Mouse (Mus musculus) granulocyte monocyte progenitor cell, adult 5-6 weeks (primary cell): ENCODE measurements around the gene Padi1. TPM values are rescaled to one million over a fixed set of nuclear protein-coding genes. Genes with fewer than 3 reads are reported as not detected.
A peak's percentile ranks its signal among the peaks of the same experiment; 100 is the strongest.

Experiments used
- ATAC-seq: replicated peaks from 2 replicates; pipeline ENCODE4 v1.8.0; 2016; ENCODE audit warnings: mild to moderate bottlenecking, moderate TSS enrichment, inconsistent platforms; ENCODE audit not compliant: poor library complexity, severe bottlenecking
- total RNA-seq, 2 experiments: library from RNA; stranded (forward) in 1 of 2; stranded (reverse) in 1 of 2; fragments of 200-712, 200-1000 nt in 1 of 2; fragments of >200 nt in 1 of 2; fragmentation: Nextera tagmentation in 1 of 2; gene quantifications; 2 replicates each; pipeline ENCODE4 v1.2.3; 2014 to 2017

Gene Padi1
- total RNA-seq, 2 experiments from 2014 or later = not detected

DNA sequence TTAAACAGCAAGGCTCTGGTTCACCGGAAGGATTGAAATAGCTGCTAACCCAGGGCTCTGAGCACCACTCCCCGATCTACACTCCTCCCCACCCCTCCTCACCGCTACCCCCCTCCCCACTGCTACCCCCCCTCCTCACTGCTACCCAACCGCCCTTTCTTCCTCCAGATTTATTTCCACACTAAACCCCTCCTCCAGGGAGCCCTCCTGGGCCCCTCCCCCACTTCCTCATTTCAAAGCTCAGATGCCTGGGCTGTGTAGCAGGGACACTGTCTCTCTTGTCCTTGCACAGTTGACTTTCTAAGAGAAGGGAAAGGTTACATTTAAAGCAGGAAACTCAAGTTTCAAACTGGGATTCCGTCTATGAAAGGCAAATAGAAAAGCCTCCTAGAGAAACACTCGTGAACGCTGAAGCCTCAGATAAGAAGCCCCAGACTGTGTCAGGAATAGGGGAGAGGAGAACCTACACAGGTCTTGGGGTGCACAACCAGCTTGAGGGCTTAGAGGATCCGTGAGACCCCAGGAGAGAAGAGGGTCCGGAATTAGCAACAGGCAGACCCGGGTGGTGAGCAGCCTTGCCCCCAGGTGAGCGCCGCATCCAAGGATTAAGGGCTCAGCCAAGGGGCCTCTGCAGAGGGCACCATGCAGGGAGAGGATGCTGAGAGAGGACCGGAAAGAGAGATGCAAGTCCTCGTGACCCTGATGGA is 23.1 kb upstream of the Padi1 start:
- ATAC-seq = peak; percentile 57

DNA sequence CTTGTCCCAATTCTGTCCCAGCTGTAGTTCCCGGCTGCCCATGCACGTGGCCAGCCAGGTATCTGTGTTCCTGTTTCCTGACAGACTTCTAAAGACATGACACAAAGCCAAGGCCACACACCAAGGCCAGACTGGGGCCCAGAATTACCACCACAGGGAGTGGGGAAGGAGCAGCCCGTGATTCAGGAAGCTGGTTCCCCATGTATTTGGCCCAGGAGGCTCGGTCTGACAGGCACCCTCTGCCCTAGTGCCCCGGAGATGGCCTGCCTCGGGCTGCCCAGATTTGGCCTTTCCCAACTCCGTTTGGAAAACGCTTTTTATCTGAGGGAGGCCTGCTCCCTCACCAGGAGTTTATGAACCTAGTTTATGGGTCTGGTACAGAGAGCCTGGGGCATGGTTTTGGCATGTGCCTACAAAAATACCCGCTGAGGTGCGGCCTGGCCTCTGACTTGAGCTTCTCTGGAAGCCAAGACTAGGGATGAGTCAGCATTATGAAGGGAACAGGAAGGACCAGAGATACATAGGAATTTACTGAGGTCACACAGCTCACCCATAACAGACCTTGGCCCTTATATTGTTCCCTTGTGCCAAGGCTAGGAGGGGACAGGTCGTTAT is 16.6 kb upstream of the Padi1 start:
- no peak for ATAC-seq

DNA sequence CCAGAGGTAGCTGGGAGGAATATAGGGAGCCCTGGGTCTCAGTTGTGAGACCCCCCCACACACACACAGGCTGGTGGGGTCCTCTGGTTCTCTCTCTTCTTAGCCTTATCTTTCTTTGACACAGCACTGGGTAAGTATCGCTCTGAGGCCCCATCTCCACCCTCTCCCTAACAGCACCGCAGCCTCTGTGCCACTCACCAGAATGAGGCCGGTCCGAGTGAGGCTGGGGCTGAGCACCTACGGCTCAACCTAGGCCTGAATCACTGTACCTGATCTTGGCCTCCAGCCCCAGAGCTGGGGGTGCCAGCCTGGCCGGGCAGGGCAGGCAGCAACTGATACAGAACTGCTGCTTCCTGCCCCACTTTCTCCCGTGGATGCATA is 15.2 kb upstream of the Padi1 start:
- no peak for ATAC-seq

DNA sequence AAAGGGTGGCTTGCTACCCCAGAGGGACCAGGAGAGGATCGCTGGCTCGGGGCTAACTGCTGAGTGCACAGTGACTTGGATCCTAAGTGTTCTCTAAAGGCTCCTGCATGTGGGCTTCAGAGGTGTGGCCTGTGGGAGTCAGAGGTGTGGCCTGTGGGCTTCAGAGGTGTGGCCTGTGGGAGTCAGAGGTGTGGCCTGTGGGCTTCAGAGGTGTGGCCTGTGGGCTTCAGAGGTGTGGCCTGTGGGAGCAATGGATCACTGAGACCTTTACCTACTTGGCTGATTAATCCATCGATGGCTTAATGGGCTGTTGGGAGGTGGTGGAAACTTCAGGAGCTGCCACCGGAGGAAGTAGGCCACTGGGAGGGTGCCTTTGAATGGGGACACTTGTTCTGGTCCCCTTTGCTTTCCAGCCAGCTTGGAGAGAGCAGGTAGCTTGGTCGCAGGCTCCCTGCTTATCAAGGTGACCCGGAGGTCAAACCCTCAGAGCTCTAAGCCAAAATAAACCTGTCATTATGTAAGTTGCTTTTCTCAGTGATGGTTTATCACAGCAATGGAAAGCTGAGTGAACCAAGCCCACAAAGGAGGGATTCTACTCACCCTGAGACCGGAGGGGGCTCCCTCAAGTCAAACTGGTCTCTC is 14.7 kb upstream of the Padi1 start:
- peak; percentile 91 for ATAC-seq

DNA sequence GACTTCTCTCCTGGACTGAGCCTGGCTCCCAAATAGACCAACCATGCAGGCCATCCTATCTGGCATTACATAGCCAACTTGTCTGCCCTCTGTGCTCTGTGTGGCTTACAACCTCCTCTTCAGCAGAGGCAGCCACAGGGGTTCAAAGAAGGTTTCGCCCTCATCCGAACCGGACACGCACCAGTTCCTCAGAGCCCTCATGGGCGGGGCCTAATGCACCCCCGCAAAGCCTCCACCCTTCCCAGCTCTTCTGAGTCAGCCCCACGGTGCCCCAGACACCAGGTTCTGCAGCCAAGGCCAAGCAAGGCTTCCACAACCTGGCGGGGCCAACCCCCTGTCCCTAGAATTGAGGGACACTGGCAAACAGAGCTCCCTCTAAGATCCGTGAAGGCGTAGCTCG is 13.7 kb upstream of the Padi1 start:
- ATAC-seq = peak; percentile 52

DNA sequence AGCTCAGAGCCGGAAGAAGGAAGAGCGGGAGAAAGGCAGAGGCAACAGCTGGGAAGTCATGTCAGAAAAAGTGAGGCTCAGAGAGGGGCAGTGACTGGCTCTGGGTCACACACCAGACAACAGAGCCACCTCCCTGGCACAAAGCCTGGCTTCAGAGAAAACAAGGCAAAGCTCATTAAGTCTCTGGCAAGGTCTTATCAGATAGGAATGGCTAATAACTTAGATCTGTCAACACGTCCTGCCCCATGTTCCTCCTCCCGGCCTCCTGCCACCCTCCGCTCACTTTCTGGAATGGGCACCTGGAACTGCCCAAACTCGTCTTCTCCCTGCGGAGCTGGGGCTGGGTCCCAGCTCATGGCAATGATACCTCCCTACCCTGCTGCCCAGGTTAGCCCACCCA is 12.2 kb upstream of the Padi1 start:
- no peak for ATAC-seq

DNA sequence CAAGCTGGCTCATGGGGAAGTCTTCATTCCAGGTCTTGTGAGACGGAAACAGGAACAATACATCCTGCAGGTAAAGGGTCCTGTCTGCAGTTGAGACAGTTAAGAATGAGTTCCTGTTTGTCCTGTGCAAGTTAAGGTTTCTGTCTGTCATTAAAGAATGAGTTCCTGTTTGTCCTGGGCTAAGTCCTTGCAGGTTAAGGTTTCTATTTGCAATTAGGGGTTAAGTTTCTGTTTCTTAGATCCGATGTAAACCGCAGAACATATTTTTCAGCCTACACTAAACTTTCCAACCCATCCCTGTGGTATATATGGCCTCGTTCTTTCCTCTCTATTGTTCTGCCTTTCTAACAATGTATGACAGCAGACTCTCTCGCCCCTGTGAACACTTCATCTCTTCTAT is 11.5 kb upstream of the Padi1 start:
- ATAC-seq = peak; percentile 39

DNA sequence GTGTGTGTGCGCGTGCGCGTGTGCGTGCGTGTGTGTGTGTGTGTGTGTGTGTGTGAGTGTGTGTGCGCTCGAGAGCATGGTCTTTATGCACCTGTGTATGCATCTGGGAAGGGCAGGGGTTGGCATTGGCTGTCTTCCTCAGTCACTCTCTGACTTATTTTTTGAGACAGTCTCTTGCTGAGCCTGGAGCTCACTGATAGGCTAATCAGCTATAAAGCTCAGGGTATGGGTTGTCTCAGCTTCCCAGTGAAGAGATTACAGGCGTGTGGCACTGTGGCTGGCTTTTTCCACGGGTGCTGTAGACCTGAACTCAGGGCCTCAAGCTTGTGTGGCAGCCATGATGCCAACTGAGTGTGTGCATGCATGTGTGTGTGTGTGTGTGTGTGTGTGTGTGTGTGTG is 9.6 kb upstream of the Padi1 start:
- ATAC-seq = no peak

DNA sequence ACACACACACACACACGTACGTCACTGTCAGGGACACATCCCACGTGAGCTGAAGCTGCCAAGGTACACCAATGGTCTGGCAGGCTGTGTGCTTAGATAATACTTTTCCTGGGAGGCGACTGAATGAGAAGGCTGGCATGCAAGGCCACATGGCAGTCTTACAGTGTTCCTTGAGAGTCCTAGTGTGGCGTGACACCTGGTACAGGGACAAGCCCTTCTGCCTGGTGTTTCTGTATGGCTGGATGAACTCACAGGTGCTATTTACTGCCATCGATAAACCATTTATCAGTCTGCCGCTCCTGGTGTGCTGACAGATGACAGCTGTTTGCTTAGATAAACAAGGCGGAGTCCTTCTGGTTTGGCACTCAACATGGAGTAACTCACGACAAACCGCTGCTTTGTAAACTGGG is 8.9 kb upstream of the Padi1 start:
- ATAC-seq = no peak

DNA sequence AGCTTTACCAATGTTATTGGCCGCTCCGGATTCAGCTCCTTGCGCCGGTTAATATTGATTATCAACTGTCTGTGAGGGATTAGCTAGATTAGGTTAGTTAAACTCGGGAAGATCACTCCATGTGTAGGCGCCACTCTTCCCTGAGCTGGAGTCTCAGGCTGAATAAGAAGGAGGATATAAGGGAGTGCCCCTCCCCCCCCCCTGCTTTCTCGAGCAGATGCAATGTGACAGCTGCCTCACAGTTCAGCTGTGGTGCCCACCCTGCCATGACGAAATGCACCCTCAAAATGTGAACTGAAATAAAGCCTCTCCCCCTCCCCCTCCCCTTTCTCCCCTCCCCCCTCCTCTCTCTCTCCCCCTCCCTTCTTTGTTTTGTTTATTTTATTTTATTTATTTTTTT is 8.0 kb upstream of the Padi1 start:
- ATAC-seq = no peak

DNA sequence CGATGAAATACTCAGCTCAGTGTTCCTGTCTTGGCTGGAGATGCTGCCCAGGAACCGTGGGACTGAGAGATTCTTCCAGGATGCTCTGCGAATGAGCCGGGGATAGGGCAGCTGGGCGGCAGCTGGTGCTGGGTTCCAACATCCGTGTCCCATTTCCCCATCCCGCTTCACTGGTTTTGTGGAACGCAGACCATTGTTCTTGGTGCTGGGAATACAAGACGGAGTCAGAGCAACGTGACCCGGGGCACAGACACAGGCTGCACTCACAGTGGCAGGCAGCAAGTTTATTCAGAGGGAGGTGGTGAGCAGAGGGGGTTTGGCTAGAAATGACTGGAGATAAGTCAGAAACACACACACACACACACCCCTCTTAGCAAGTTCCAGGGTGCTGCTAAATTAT is 3.7 kb upstream of the Padi1 start:
- no peak for ATAC-seq

DNA sequence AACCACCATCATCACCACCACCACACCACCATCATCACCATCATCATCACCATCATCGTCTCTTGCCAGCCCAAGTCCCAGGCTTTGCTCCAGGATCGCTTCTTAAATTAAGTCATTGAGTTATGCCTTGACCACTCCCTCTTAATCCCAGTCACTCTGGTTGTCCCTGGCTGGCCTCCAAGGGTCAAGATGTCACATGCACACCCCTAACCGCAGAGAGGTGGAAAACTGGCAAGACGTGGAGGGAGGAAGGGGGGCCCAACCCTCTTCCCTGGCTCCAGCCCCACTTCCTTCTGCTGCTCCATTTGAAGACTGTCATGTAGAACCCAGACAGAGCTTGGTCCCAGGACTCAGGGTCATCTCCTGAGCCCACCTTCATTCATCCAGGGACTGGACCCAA is 587 bp downstream of the Padi1 start:
- no peak for ATAC-seq

DNA sequence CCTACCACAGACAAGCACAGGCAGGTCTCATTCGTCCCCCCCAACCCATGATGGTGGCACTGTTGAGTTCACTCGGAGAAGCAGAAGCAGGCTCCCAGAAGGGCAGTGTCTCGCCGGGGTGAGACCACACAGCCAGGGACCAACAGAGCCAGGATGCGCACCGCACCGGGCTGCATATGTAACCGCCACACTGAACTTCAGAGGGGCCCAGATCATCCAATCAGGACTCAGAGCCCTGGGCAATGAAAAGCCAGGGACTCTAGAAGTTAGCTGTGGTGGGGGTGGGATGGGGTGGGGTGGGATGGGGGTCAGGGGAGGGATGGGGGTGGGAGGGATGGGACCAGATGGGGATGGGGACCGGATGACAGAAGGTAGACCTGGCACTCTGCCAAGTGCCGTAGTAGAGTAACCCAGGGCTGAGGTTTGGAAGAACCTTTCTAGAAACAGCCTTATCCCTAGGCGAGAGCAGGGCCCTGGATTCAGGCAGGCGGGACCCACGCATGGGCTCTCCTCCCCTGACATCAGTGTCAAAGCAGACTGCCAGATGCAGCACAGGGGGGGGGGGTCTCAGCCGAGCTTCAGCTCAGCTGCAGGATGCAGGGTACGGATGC is 1.8 kb downstream of the Padi1 start:
- ATAC-seq = no peak

DNA sequence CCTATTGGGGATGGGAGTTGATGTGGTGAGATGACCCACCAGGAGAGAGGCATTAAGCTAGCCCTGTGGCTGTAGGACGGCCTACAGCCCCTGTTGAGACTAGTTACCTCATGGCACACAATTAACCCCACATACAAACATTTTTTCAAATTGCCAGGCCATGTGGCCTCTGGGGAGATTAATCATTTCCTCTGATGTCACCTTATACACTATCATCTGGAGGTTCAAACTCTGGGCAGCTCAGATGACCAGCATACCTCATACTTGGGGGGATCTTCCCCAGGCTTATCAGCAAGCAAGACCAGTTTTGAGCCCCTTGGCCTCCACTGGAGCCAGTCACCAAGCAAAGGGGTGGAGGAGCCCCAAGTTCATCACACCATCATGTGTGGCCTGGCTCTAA is 2.7 kb downstream of the Padi1 start:
- no peak for ATAC-seq

DNA sequence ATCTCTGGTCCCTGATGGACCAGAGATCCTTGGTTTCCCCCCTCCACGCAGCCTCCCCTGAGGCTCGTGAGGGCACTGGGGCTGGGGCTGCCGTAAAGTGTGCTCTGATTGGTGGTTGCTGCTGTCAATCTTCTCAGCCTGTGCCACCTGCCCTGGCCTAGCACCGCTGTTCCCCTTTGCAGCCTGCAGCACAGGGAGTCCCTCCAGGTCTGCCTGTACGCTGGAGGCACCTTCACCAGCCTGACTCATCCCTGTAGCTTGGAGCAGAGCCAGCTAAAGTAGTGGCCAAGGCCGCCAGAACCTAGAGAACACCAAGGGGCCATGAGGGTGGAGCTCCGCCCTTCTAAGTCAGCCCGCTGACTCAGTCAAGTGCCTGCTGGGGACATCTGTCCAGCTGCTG is 7.7 kb downstream of the Padi1 start:
- no peak for ATAC-seq

DNA sequence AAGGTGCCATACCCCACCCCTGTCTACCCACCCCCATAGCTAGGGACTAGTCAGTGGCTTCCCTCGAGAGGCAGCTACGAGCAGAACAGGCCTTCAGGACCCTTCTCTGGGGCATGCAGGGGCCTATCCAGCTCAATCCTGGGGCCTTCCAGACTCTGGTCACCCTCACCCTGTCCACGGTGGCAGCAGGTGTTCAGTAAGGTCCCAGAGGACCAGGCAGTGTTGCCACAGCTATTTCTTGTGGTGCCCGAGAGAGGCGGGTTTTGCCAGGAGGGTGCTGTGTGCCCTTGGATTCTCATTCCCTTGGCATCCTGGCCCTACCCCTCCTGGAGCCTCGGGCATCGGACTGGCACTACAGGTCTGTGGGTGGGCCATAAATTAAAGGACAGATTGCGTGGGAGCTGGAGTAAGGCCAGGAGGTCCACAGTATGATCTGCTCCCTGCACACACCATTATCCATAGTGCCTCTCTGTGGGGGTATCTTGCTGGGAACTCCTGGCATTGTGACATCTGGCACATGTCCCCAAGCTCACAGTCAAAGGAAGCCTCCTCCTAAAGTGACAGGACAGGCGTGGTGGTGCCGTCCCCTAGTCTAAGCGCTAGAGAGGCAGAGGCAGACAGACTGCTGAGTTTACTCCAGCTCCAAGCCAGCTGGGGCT is 9.2 kb downstream of the Padi1 start:
- ATAC-seq = no peak

DNA sequence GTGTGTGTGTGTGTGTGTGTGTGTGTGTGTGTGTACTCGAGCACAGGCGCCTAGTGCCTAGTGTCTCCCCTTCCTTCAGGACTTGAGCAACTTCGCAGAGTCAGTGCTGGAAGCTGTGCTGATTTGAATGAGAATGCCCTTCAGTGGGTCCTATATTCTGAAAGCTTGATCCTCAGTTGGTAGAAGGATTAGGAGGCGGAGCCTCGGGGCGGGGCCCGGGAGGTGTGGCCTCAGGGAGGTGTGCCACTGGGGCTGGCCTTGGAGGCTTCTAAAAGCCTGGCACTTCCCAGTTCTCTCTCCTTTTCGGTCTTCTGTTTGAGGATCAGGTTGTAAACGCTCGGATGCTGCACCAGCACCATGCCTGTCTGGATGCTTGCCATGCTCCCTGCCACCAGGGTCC is 9.9 kb downstream of the Padi1 start:
- ATAC-seq = peak; percentile 87

DNA sequence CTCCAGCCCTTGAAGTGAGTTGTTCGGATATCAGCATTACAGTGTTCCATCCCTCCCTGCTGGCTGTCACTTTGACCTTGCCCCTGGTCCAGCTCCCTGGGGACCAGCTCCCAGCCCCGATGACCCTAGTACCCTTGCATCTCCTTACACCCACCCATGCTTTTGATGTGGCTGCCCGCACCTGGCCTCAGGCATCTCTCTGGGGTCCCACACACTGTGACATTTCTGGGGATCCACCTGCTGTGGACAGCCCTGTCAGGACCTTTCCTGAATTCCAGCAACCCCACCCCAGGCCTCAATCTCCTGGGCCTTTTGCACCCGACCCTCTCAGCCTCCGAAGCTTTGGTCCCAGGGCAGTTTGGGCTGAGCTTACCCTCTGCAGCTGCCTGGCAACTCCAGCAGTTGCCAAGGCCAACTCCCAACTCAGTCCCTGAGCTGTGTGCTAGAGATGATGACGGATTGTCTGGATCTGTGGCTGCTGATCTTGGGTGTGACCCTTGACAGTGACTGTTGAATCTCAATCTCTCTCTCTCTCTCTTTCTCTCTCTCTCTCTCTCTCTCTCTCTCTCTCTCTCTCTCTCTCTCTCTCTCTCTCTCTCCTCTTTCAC is 11.1 kb downstream of the Padi1 start:
- ATAC-seq = no peak

DNA sequence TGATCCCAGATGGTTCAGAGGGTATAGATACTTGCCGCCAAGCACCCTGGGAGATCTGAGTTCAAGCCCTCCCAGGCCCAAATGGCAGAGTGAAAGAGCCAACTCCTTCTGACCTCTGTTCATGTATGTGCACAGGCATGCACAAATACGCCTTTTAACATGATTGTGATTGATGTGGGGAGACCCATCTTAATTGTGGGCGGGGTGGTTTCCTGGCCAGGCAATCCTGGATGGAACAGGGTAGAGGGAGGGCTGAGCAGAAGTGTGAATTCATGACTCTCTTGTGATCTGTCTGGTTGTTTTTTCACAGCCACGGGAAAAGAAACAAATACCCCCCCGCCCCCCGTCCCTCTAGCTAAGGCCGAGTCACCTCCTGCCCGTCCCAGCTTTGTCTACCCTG is 12.8 kb downstream of the Padi1 start:
- no peak for ATAC-seq

DNA sequence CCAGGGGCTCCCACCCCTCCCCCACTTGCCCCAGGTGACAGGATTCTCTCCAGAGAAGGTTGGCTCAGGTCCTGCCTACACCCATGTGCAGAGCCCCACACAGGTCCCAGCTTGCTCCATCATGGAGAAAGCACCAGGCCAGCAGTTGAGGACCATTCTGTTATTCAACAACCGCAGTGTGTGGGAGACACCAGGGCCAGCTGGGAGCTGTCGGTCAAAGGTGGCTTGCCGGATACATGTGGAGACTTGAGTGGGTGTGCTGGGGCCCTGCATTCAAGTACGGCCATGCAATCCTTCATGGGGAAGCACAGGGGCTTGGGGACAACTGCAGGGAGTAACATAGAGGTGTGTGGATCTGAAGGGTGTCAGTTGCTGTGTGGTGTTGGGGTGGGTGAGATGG is 13.8 kb downstream of the Padi1 start:
- ATAC-seq = no peak

DNA sequence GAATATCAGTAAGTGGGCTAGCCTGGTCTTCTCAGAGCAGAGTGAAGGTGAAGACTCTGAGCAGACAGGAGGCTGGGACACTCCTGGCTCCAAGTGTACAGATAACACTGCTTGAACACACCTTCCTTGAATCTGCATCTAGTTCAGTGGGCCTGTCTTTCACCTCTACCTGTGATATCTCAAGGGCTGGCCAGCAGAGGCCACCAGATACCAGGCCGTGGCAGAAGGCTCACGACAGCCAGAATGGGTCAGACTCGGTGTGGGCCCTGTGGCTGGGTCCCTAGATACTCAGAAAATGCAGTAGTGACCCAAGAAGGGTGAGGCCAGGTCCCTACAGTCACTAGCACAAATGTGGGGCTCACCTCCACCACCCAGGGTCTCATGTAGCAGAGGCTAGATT is 18.3 kb downstream of the Padi1 start:
- no peak for ATAC-seq
